Mouse (Mus musculus) frontal cortex, adult 2 months (tissue): ENCODE measurements around the gene Arhgef18. TPM values are rescaled to one million over a fixed set of nuclear protein-coding genes. Genes with fewer than 3 reads are reported as not detected.

Experiments used
- DNase-seq, 2 experiments: peaks; one replicate each; pipeline ENCODE4 v3.0.0; 2022; ENCODE audit warnings: low spot score in 1 of 2; ENCODE audit errors: extremely low spot score in 1 of 2
- polyA plus RNA-seq: library from polyadenylated mRNA; depleted of rRNA; stranded (reverse); fragments of >200 nt; gene quantifications from 2 replicates; pipeline ENCODE4 v1.2.3, GENCODE M21; 2012

Arhgef18 gene
- polyA plus RNA-seq, 1 experiment = 33.8 TPM

- DNase-seq = no peak
Observed at GRCm38 (mm10) chr8:3449226-3449625, 56.4 kb downstream of the Arhgef18 start.

GRCm38 (mm10) chr8:3450670-3451069, 57.9 kb downstream of the Arhgef18 start:
- DNase-seq = peak in 1 of 2 experiments; percentile 47

GRCm38 (mm10) chr8:3451992-3452391, 59.2 kb downstream of the Arhgef18 start:
- DNase-seq = no peak

GRCm38 (mm10) chr8:3463248-3463647, 70.4 kb downstream of the Arhgef18 start:
- no peak for DNase-seq

GRCm38 (mm10) chr8:3464309-3464708, 71.5 kb downstream of the Arhgef18 start:
- no peak for DNase-seq

GRCm38 (mm10) chr8:3467006-3467885, 74.4 kb downstream of the Arhgef18 start, which contains the start of gene Pex11g:
TSS of gene Pex11g (minus strand) at chr8:3467680.
- peak; percentile 66 to 87 for DNase-seq

- no peak for DNase-seq
Observed at GRCm38 (mm10) chr8:3467886-3468545, 75.2 kb downstream of the Arhgef18 start.

GRCm38 (mm10) chr8:3468838-3469237, 76.0 kb downstream of the Arhgef18 start:
- DNase-seq = no peak

- no peak for DNase-seq
Observed at GRCm38 (mm10) chr8:3470562-3470961, 77.8 kb downstream of the Arhgef18 start, which contains the start of gene Tex45. TSS of gene Tex45 (plus strand) at chr8:3470862.

GRCm38 (mm10) chr8:3475715-3476429, 83.1 kb downstream of the Arhgef18 start:
- no peak for DNase-seq

- DNase-seq = no peak
Observed at GRCm38 (mm10) chr8:3480221-3480785, 87.5 kb downstream of the Arhgef18 start.

- DNase-seq = no peak
Observed at GRCm38 (mm10) chr8:3481605-3482004, 88.8 kb downstream of the Arhgef18 start.

GRCm38 (mm10) chr8:3482240-3482740, 89.5 kb downstream of the Arhgef18 start:
- no peak for DNase-seq

- no peak for DNase-seq
Observed at GRCm38 (mm10) chr8:3483546-3483945, 90.7 kb downstream of the Arhgef18 start.

GRCm38 (mm10) chr8:3485192-3485591, 92.4 kb downstream of the Arhgef18 start:
- no peak for DNase-seq

GRCm38 (mm10) chr8:3492901-3493844, 100.4 kb downstream of the Arhgef18 start, which contains the start of gene Zfp358:
TSS of gene Zfp358 (plus strand) at chr8:3493138.
- DNase-seq = peak in 1 of 2 experiments; percentile 59

GRCm38 (mm10) chr8:3493845-3494208, 101.0 kb downstream of the Arhgef18 start:
- no peak for DNase-seq

GRCm38 (mm10) chr8:3495578-3496427, 103.0 kb downstream of the Arhgef18 start:
- DNase-seq = no peak

- no peak for DNase-seq
Observed at GRCm38 (mm10) chr8:3496428-3496748, 103.6 kb downstream of the Arhgef18 start.
